Comparison of ENCODE assay signal across 10 mouse cellular contexts in genomic region chrX:73524318-73525222, GRCm38 (mm10). TPM values are rescaled to one million over a fixed set of nuclear protein-coding genes. Genes with fewer than 3 reads are reported as not detected.
DNase-seq lines count a peak whose midpoint lies in the region; ATAC-seq and TF ChIP-seq lines count a peak whose summit lies in the region.
"Had no signal": no experiment of that assay in that cellular context is flagged by ENCODE, and none has a peak within 500 bp of the region (broad histone marks: within the 10 kb centered on the region; RNA-seq: fewer than 3 reads in every experiment).

No protein-coding gene starts in this region.

- no peak overlapping the region for H3K9ac ChIP-seq in lung, embryonic 14.5 days
- H3K9ac ChIP-seq in forebrain, embryonic 16.5 days (replicated peaks; ENCODE audit: low read depth, low read length): no peak overlapping the region
- H3K9ac ChIP-seq in neural tube, embryonic 12.5 days: no peak overlapping the region
- H3K9ac ChIP-seq in heart, embryonic 11.5 days (ENCODE audit: low read depth, low read length): no peak overlapping the region

- no peaks in the 10 kb centered on the region for H3K36me3 ChIP-seq in lung, embryonic 14.5 days (ENCODE audit: insufficient read depth)
- H3K36me3 ChIP-seq in forebrain, embryonic 16.5 days (ENCODE audit: control insufficient read depth, insufficient read depth): no peaks in the 10 kb centered on the region
- no peaks in the 10 kb centered on the region for H3K36me3 ChIP-seq in neural tube, embryonic 12.5 days
- H3K36me3 ChIP-seq in heart, embryonic 11.5 days (ENCODE audit: control insufficient read depth, insufficient read depth, low read length): no peaks in the 10 kb centered on the region

- WGBS in lung, embryonic 14.5 days: 54% methylated on average over 8 of the region's 9 CpGs
- 63% methylated on average over 8 of the region's 9 CpGs for WGBS in forebrain, embryonic 16.5 days
- 62% methylated on average over 9 of the region's 9 CpGs for WGBS in neural tube, embryonic 12.5 days
- WGBS in heart, embryonic 11.5 days (ENCODE audit: insufficient replicate concordance): 68% methylated on average over 9 of the region's 9 CpGs

- peak; percentile 48 for DNase-seq in lung, embryonic 14.5 days
- DNase-seq in lung, adult 18-20 months: no peak
- peak; percentile 67 for DNase-seq in cerebellum, adult 11 months
- DNase-seq in urinary bladder, postnatal 36 days (ENCODE audit: low spot score in 2 of 2): no peak
- no peak for DNase-seq in kidney, adult 18-20 months

- no peak for TF ChIP-seq CTCF in lung, embryonic 14.5 days (IDR thresholded peaks at IDR 0.05; ENCODE audit: low read depth)

- H3K4me1 ChIP-seq in lung, embryonic 14.5 days (ENCODE audit: insufficient read depth): no peaks in the 10 kb centered on the region; the same call in 1 of the 2 replicates
- no peaks in the 10 kb centered on the region; the same call in 1 of the 2 replicates for H3K4me1 ChIP-seq in forebrain, embryonic 16.5 days (replicated peaks; ENCODE audit: control insufficient read depth, insufficient read depth, low read length)
- no peaks in the 10 kb centered on the region for H3K4me1 ChIP-seq in neural tube, embryonic 12.5 days
- no peaks in the 10 kb centered on the region for H3K4me1 ChIP-seq in heart, embryonic 11.5 days (ENCODE audit: control insufficient read depth, insufficient read depth, low read length)

- peak; percentile 44; the same call in 1 of the 2 replicates for ATAC-seq in lung, embryonic 14.5 days (ENCODE audit: insufficient read depth)
- peak; percentile 84 for ATAC-seq in forebrain, embryonic 16.5 days
- peak; percentile 76 for ATAC-seq in neural tube, embryonic 12.5 days (ENCODE audit: low FRiP score, low read depth)
- ATAC-seq in heart, embryonic 11.5 days (replicated peaks; ENCODE audit: insufficient number of reproducible peaks, low FRiP score, low TSS enrichment): no peak
- ATAC-seq: Patski had no signal

- H3K27ac ChIP-seq in lung, embryonic 14.5 days (ENCODE audit: low read depth): no peak overlapping the region
- H3K27ac ChIP-seq in forebrain, embryonic 16.5 days (ENCODE audit: low read length): peak overlapping the region; percentile 66
- H3K27ac ChIP-seq in neural tube, embryonic 12.5 days: no peak overlapping the region
- H3K27ac ChIP-seq in heart, embryonic 11.5 days (ENCODE audit: low read depth, low read length): no peak overlapping the region

- H3K4me2 ChIP-seq in lung, embryonic 14.5 days: no peak overlapping the region
- H3K4me2 ChIP-seq in forebrain, embryonic 16.5 days (ENCODE audit: low read length): no peak overlapping the region
- no peak overlapping the region for H3K4me2 ChIP-seq in neural tube, embryonic 12.5 days (replicated peaks)
- no peak overlapping the region for H3K4me2 ChIP-seq in heart, embryonic 11.5 days

- H3K27me3 ChIP-seq in lung, embryonic 14.5 days (ENCODE audit: insufficient read depth, low read length): 0 out of 2 replicates have a peak, but pooled peaks cover 3% of the 10 kb centered on the region
- no peaks in the 10 kb centered on the region for H3K27me3 ChIP-seq in forebrain, embryonic 16.5 days (replicated peaks; ENCODE audit: control insufficient read depth, insufficient read depth, low read length)
- H3K27me3 ChIP-seq in neural tube, embryonic 12.5 days (replicated peaks): no peaks in the 10 kb centered on the region
- H3K27me3 ChIP-seq in heart, embryonic 11.5 days (ENCODE audit: control insufficient read depth, insufficient read depth, low read length): peaks cover 8% of the 10 kb centered on the region

- no peak overlapping the region for H3K4me3 ChIP-seq in lung, embryonic 14.5 days (ENCODE audit: low read depth, low read length)
- no peak overlapping the region for H3K4me3 ChIP-seq in forebrain, embryonic 16.5 days (replicated peaks; ENCODE audit: low read length)
- H3K4me3 ChIP-seq in neural tube, embryonic 12.5 days: no peak overlapping the region
- no peak overlapping the region for H3K4me3 ChIP-seq in heart, embryonic 11.5 days (ENCODE audit: low read depth, low read length)
- H3K4me3 ChIP-seq: erythroblast, embryonic 14.5 days had no signal

- no peaks in the 10 kb centered on the region for H3K9me3 ChIP-seq in lung, embryonic 14.5 days (ENCODE audit: low read depth, low read length)
- H3K9me3 ChIP-seq in forebrain, embryonic 16.5 days (ENCODE audit: control insufficient read depth, low read length): no peaks in the 10 kb centered on the region
- no peaks in the 10 kb centered on the region for H3K9me3 ChIP-seq in neural tube, embryonic 12.5 days
- H3K9me3 ChIP-seq in heart, embryonic 11.5 days (replicated peaks; ENCODE audit: control insufficient read depth, low read length): no peaks in the 10 kb centered on the region

RNA-seq across cellular contexts. Expression of gene Atp2b3, which starts 21.7 kb away (rescaled TPM):
- 0.05 TPM in 1 of 2 replicates, not detected in the other for polyA plus RNA-seq in lung, embryonic 14.5 days (2014; fragmentation: Nextera tagmentation; extraction: Ambion mirVana)
- 3.7 and 6.1 TPM in 2 replicates for polyA plus RNA-seq in forebrain, embryonic 16.5 days (2015; fragmentation: Nextera tagmentation; extraction: Ambion mirVana)
- 1.4 and 2.2 TPM in 2 replicates for polyA plus RNA-seq in neural tube, embryonic 12.5 days (2016; fragmentation: Nextera tagmentation; extraction: Ambion mirVana)
- 0.10 and 0.25 TPM in 2 replicates for polyA plus RNA-seq in heart, embryonic 11.5 days (2014; fragmentation: Nextera tagmentation; extraction: Ambion mirVana)
- polyA plus RNA-seq: erythroblast, embryonic 14.5 days had no signal

RNA-seq across cellular contexts. Expression of gene Bgn, which starts 41.2 kb away (rescaled TPM):
- polyA plus RNA-seq in lung, embryonic 14.5 days (2014; fragmentation: Nextera tagmentation; extraction: Ambion mirVana): 192 and 196 TPM in 2 replicates
- 14.9 and 21.1 TPM in 2 replicates for polyA plus RNA-seq in forebrain, embryonic 16.5 days (2015; fragmentation: Nextera tagmentation; extraction: Ambion mirVana)
- 21.2 and 28.6 TPM in 2 replicates for polyA plus RNA-seq in neural tube, embryonic 12.5 days (2016; fragmentation: Nextera tagmentation; extraction: Ambion mirVana)
- polyA plus RNA-seq in heart, embryonic 11.5 days (2014; fragmentation: Nextera tagmentation; extraction: Ambion mirVana): 59.2 and 68.0 TPM in 2 replicates

Comparison
In these comparisons a context has a peak if more than half of its experiments do, and no peak if none do; other contexts are left out.
1. DNase-seq: peak in lung, embryonic 14.5 days (single experiment) and cerebellum, adult 11 months (single experiment); none in lung, adult 18-20 months (0 of 2), urinary bladder, postnatal 36 days (0 of 2) and kidney, adult 18-20 months (single experiment).